Mouse (Mus musculus) forebrain, embryonic 11.5 days (tissue): ENCODE data around the gene Mlh1. TPM values are rescaled to one million over a fixed set of nuclear protein-coding genes. Genes with fewer than 3 reads are reported as not detected.

Experiments used
- ATAC-seq: fragments of 200-750 bp; cut with Nextera tagmentation; replicated peaks from 2 replicates; pipeline ENCODE4 v1.8.0; 2017; ENCODE audit warnings: moderate TSS enrichment; ENCODE audit not compliant: low FRiP score
- DNase-seq: peaks from one replicate; pipeline ENCODE4 v3.0.0-alpha.2; 2017; ENCODE audit warnings: low spot score
- H3K27ac ChIP-seq: fragments of 300-500 bp; sonication (generic); 2 replicates; pipeline ENCODE4 v1.5.1; 2014; ENCODE audit warnings: low read depth, low read length
- H3K27me3 ChIP-seq: fragments of 300-500 bp; sonication (generic); 2 replicates; pipeline ENCODE4 v1.6.1; 2014; ENCODE audit warnings: mild to moderate bottlenecking, low read length, mixed read lengths; ENCODE audit not compliant: control insufficient read depth, insufficient read depth
- H3K36me3 ChIP-seq: fragments of 300-500 bp; sonication (generic); 2 replicates; pipeline ENCODE4 v1.6.1; 2014; ENCODE audit warnings: mild to moderate bottlenecking, low read length, moderate library complexity, mixed read lengths; ENCODE audit not compliant: control insufficient read depth, insufficient read depth
- H3K4me1 ChIP-seq: fragments of 300-500 bp; sonication (generic); replicated peaks from 2 replicates; pipeline ENCODE4 v1.6.1; 2014; ENCODE audit warnings: low read length, mixed read lengths; ENCODE audit not compliant: control insufficient read depth, insufficient read depth
- H3K4me2 ChIP-seq: fragments of 300-500 bp; sonication (generic); 2 replicates; pipeline ENCODE4 v1.6.1; 2014; ENCODE audit warnings: low read depth, mild to moderate bottlenecking, low read length, moderate library complexity, mixed read lengths; ENCODE audit not compliant: severe bottlenecking
- H3K4me3 ChIP-seq: fragments of 300-500 bp; sonication (generic); 2 replicates; pipeline ENCODE4 v1.5.1; 2014; ENCODE audit warnings: low read depth, low read length
- H3K9ac ChIP-seq: fragments of 300-500 bp; sonication (generic); 2 replicates; pipeline ENCODE4 v1.6.1; 2014; ENCODE audit warnings: low read length
- H3K9me3 ChIP-seq: fragments of 300-500 bp; sonication (generic); 2 replicates; pipeline ENCODE4 v1.6.1; 2016; ENCODE audit warnings: low read length, mixed read lengths; ENCODE audit not compliant: control insufficient read depth
- WGBS: fragments of 180-500 bp; shearing (Covaris S2); extraction: QIAGEN DNeasy Blood & Tissue Kit; methylation state at CpG from one replicate; pipeline ENCODE4 v1.1.7; 2014; 5-methylcytosine and 5-hydroxymethylcytosine counted together
- polyA plus RNA-seq: library from polyadenylated mRNA; unstranded; fragments of >200 nt; fragmentation: Nextera tagmentation; extraction: Ambion mirVana; gene quantifications from 2 replicates; pipeline ENCODE4 v1.2.1, GENCODE M21; 2014

Gene Mlh1
- 54.7 and 57.9 TPM in 2 replicates for polyA plus RNA-seq

DNA sequence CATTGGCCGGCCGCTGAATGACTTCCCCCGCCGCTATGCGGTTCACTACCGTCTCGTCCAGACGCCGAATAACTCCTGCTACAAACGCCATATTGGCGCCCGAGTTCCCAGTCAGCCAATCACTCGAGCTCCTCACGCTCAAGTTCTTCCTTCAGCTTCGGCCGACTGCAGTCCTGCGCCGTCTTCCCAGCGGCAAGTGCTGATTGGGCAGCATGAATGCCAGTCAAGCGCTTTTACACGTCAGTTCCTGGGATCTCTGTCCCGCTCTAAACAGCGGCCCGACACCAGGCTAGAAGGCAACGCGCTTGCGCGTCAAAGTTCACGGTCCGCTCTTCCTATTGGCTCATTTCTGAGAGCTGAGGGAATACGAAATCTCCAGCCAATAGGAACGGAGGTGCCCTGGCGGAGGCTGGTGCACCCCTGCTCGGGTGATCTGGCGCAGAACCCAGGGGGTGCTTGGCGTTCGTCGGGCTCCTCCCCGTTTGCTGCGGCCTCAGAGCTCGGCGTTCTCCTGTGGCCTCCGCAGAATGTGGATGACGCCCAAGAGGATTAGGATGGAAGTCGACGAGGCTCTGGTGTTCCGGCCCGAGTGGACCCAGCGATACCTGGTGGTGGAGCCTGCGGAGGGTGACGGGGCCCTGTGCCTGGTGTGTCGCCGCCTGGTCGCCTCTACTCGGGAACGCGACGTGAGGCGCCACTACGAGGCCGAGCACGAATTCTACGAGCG lies at the start of gene Mlh1, which contains the start of gene Epm2aip1:
Gene Mlh1 (minus strand): TSS at position 358 of the 727 bp plus-strand sequence.
Gene Epm2aip1 (plus strand): TSS at position 496 of the 727 bp plus-strand sequence.
- Histone ChIP-seq H3K9ac (peak within 1 kb of the TSS; percentile 89), H3K27me3 (no peaks in the 10 kb centered on the region), H3K4me2 (peak within 1 kb of the TSS; percentile 80), H3K27ac (peak within 1 kb of the TSS; percentile 90), H3K4me1 (peaks cover 10% of the 10 kb centered on the region; the same call in 1 of the 2 replicates), H3K4me3 (peak within 1 kb of the TSS; percentile 83), H3K36me3 (no peaks in the 10 kb centered on the region; the same call in 1 of the 2 replicates), H3K9me3 (no peaks in the 10 kb centered on the region)
- under 1% methylated on average over 64 of the region's 64 CpGs for WGBS
- peak; percentile 100 for ATAC-seq
- peak; percentile 98 for DNase-seq

DNA sequence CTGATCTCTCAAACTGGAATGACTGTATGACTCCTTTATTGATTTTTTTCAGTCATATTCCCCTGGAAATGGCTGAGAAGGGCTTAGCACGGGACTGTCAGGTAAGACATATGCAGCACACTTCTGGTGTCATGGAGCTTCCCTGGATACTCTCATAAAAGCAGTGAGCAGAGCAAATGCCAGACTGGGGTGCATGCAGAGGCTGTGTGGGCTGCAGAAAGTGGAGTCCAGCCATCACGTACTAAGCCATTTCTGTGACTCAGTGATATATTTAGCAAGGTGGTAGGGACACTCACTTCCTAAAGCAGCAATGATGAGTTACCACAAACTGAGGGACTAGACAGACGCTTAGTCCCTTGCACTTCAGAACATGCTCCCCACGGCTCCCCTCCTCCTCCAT lies 49.3 kb upstream of the Mlh1 start:
- no peak overlapping the region for H3K4me2 ChIP-seq
- H3K27me3 ChIP-seq, result no peaks in the 10 kb centered on the region

DNA sequence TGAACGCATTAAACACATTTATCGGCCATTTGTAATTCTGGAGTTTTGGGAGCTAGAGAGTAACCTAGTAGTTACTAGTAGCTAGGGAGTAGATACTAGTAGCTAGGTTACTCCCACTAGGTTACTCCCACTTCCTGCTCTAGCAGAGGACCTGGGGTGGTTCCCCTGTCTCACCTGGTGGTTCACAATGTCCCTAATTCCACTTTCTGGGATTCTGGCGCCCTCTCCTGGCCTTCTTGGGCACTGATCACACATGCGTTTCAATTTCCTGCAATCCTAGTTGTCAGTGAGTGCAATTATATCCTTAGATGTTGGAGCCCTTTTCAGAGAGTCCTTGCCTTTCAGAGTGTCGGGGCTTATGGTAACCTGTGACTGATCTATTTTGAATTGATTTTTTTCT lies 42.6 kb upstream of the Mlh1 start:
- DNase-seq, result peak; percentile 67
- Histone ChIP-seq H3K4me1 (peaks cover 14% of the 10 kb centered on the region), H3K4me3 (no peak overlapping the region), H3K4me2 (no peak overlapping the region), H3K9me3 (peaks cover 2% of the 10 kb centered on the region; the same call in 1 of the 2 replicates), H3K36me3 (no peaks in the 10 kb centered on the region), H3K9ac (no peak overlapping the region), H3K27me3 (peaks cover 45% of the 10 kb centered on the region), H3K27ac (no peak overlapping the region)
- ATAC-seq, result no peak
- 35% methylated on average over 5 of the region's 5 CpGs for WGBS

More for the DNA sequence above, 49.3 kb upstream of the Mlh1 start:
- no peak overlapping the region for H3K4me3 ChIP-seq
- H3K9me3 ChIP-seq, result no peaks in the 10 kb centered on the region
- H3K27ac ChIP-seq, result no peak overlapping the region
- 84% methylated on average over 4 of the region's 4 CpGs for WGBS
- H3K36me3 ChIP-seq, result no peaks in the 10 kb centered on the region
- H3K4me1 ChIP-seq, result no peaks in the 10 kb centered on the region
- no peak for ATAC-seq
- H3K9ac ChIP-seq, result no peak overlapping the region
- DNase-seq, result no peak

DNA sequence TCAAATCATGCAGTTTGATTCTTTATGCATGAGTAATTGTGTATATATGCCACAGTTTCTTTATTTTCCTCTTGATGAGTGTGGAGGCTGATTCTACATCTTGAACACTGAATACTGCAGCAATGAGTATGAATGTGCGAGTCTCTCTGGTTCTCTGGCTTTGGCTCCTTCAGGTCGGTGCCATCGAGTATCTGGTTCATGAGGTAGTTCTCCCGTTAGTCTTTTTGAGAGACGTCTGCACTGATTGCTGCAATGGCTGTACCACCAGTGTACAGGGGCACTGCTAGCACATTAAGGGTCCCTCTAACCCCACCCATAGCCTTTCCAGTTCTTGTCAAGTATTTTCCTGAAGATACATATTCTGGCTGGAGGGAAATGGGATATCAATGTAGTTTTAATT lies 42.2 kb upstream of the Mlh1 start:
- H3K4me2 ChIP-seq, result no peak overlapping the region
- no peak overlapping the region for H3K9ac ChIP-seq
- no peak overlapping the region for H3K27ac ChIP-seq
- ATAC-seq (no peak), DNase-seq (no peak)
- no peak overlapping the region for H3K4me3 ChIP-seq
- WGBS, result 24% methylated on average over 5 of the region's 5 CpGs
- no peaks in the 10 kb centered on the region for H3K36me3 ChIP-seq
- H3K27me3 ChIP-seq, result peaks cover 46% of the 10 kb centered on the region
- peaks cover 2% of the 10 kb centered on the region; the same call in 1 of the 2 replicates for H3K9me3 ChIP-seq
- H3K4me1 ChIP-seq, result peaks cover 14% of the 10 kb centered on the region

DNA sequence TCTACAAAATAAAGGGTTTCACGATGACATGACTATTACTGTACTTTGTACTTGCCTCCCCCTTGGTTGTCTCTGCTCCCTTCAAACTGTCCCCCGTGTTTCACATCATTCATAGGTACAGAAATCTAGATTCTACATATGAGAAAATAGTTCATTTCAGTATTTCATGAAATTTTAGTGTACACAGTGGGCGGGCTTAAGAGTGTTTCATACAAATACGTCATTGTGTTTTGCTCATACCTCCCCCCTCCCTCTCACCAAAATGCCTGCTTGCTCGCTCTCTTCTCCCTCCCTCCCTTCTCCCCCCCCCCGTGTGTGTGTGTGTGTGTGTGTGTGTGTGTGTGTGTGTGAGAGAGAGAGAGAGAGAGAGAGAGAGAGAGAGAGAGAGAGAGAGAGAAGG lies 41.7 kb upstream of the Mlh1 start:
- peaks cover 46% of the 10 kb centered on the region for H3K27me3 ChIP-seq

DNA sequence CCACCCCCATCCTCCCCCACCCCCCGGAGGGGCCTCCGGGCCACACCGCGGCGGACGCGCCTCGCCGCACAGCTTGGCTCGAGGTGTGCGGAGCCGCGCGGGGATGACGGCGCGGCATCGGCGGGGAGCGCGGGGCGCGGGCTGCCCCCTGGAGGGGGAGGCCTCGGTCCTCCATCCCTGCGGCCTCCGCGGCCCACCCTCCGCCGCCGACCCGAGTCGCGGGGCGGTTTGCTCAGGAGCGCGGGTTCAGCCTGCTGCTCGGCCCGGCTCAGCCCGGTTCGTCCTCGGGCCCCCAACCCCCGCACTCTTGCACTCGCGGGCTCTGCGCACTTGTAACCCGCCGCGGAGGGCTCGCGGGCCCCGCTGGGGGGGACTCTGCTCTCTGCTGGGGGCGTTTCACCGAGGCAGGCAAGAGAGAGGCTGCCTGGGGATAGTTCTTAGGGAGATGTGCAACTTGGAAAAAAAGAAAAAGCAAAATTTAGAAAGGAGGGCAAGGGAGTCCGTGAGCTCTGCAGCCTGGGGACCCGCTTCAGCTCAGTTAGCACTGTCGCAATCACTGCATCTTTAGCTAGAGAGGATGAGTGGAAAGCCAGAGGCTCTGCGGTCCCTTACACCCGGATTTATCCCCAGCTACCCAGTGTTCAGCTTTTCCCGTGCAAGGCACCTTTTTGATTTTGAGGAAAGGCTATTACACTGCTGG lies 41.0 kb upstream of the Mlh1 start:
- peak; percentile 43 for ATAC-seq
- WGBS, result under 1% methylated on average over 52 of the region's 59 CpGs
- Histone ChIP-seq H3K4me3 (peak overlapping the region; percentile 52), H3K4me1 (peaks cover 14% of the 10 kb centered on the region), H3K27me3 (peaks cover 46% of the 10 kb centered on the region), H3K4me2 (peak overlapping the region; percentile 84), H3K9ac (peak overlapping the region; percentile 39), H3K9me3 (peaks cover 2% of the 10 kb centered on the region; the same call in 1 of the 2 replicates), H3K36me3 (no peaks in the 10 kb centered on the region), H3K27ac (no peak overlapping the region)
- DNase-seq, result peak; percentile 67

More for the DNA sequence above, 41.7 kb upstream of the Mlh1 start:
- Histone ChIP-seq H3K4me2 (no peak overlapping the region), H3K36me3 (no peaks in the 10 kb centered on the region), H3K4me1 (peaks cover 14% of the 10 kb centered on the region), H3K27ac (no peak overlapping the region), H3K9me3 (peaks cover 2% of the 10 kb centered on the region; the same call in 1 of the 2 replicates), H3K4me3 (no peak overlapping the region), H3K9ac (no peak overlapping the region)
- no peak for ATAC-seq
- 17% methylated on average over 6 of the region's 6 CpGs for WGBS
- DNase-seq, result no peak

DNA sequence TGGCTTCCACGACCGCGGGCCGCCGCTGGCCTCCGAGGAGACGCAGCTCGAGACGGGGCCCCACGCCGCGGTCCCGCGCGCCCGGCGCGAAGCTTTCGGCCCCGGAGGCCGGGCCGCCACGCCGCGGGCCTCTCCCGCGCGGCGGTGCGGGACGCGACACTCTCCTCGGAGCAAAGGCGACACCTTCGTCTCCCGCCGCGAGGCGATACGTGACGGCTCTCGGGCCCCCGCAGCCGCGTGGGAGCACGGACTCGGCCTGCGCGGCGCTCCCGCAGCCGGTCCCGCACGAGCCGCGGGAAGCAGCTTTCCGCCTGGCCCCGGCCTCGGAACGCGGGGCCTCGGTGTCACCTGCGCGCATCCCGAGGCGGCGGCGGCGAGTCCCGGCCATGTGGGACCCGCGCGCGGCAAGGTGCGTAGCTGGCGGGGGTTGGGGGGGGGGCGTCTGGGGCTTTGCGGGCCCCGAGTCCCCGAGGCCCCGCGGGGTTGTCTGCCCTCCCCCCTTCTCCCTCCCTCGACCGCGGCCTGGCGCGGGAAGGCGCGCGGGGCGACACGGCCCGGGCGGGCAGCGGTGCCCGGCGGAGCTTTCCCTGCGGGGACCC lies 40.4 kb upstream of the Mlh1 start:
- Histone ChIP-seq H3K4me3 (peak overlapping the region; percentile 52), H3K36me3 (no peaks in the 10 kb centered on the region), H3K27me3 (peaks cover 46% of the 10 kb centered on the region), H3K9ac (peak overlapping the region; percentile 39), H3K27ac (no peak overlapping the region), H3K4me2 (peak overlapping the region; percentile 84), H3K9me3 (peaks cover 2% of the 10 kb centered on the region; the same call in 1 of the 2 replicates), H3K4me1 (peaks cover 14% of the 10 kb centered on the region)
- WGBS, result 2% methylated on average over 78 of the region's 98 CpGs
- DNase-seq (peak; percentile 59), ATAC-seq (peak; percentile 56)

DNA sequence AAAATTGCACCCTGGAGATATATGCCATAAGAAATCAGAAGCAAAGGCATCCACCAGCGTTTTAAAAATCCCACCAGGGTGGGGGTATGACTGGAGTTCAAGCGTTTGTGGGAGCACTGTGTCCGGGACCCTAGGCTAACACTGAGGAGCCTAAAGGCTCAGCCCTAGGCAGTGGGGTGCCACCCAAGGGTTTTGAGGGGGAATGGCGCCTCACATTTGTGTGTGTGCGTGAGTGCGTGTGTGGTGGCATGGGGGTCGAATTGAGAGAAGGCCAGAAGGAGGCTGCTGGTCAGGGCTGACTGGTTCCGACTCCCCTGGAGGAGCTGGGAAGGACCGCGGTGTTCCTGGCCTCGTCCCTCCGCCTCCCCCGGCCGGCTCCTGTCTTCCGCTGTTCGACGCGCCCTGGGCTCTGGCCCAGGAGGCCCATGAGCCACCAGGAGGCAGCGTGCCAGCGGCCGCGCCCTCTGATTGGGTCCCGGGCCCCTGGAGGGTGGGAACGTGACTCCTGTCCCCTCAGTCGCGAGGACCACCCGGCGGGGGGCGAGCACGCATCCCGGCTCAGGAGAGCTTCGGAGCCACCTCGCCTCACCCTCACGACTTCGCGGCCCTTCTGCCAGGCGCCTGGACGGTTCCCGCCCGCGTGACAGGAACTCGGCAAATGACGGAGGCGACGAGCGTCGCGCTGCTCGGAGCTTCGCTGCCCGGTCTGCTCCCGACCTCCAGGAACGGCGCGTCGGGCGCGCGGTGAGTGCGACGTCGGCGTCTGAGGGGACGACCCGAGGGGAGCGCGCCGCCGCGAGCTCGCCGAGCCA lies 39.6 kb upstream of the Mlh1 start, which contains the start of gene Trank1:
Gene Trank1 (plus strand): TSS at position 709 of the 812 bp plus-strand sequence.
- peaks cover 2% of the 10 kb centered on the region; the same call in 1 of the 2 replicates for H3K9me3 ChIP-seq
- WGBS, result 11% methylated on average over 72 of the region's 72 CpGs
- ATAC-seq (peak; percentile 57), DNase-seq (peak; percentile 67)
- no peaks in the 10 kb centered on the region for H3K36me3 ChIP-seq
- H3K27me3 ChIP-seq, result peaks cover 46% of the 10 kb centered on the region
- peak within 1 kb of the TSS; percentile 52 for H3K4me3 ChIP-seq
- peak within 1 kb of the TSS; percentile 84 for H3K4me2 ChIP-seq
- H3K9ac ChIP-seq, result peak within 1 kb of the TSS; percentile 39
- H3K4me1 ChIP-seq, result peaks cover 14% of the 10 kb centered on the region
- H3K27ac ChIP-seq, result no peak within 1 kb of the TSS
